Mouse (Mus musculus) CH12.LX (cell line): ENCODE measurements around the gene Olfr1370. TPM values are rescaled to one million over a fixed set of nuclear protein-coding genes. Genes with fewer than 3 reads are reported as not detected.

Experiments used
- DNase-seq: peaks from one replicate; pipeline ENCODE4 v3.0.0-alpha.2; 2013; ENCODE audit errors: extremely low read depth
- H3K27ac ChIP-seq: 2 replicates; pipeline ENCODE4 v1.5.1; 2012; ENCODE audit warnings: low read depth, mild to moderate bottlenecking, control low read depth, moderate library complexity; ENCODE audit not compliant: insufficient read depth
- H3K27me3 ChIP-seq: replicated peaks from 2 replicates; pipeline ENCODE3; 2012; ENCODE audit warnings: inconsistent platforms
- H3K36me3 ChIP-seq, 2 experiments: replicated peaks in 1 of 2; 2 replicates each; pipeline versions ENCODE3 to v1.6.1; 2012; ENCODE audit warnings: inconsistent platforms in 1 of 2, low read length in 1 of 2, mild to moderate bottlenecking in 1 of 2, mixed read lengths in 1 of 2, moderate library complexity in 1 of 2; ENCODE audit not compliant: control insufficient read depth in 1 of 2, insufficient read depth in 1 of 2
- H3K4me1 ChIP-seq, 2 experiments: 2 replicates each; pipeline ENCODE4 v1.6.1; 2012; ENCODE audit warnings: inconsistent platforms in 1 of 2, moderate library complexity in 1 of 2; ENCODE audit not compliant: insufficient read depth in 2 of 2, control insufficient read depth in 1 of 2
- H3K4me2 ChIP-seq: 2 replicates; pipeline ENCODE4 v1.6.1; 2012; ENCODE audit warnings: low read depth, mild to moderate bottlenecking, control low read depth; ENCODE audit not compliant: poor library complexity, insufficient read depth, severe bottlenecking
- H3K4me3 ChIP-seq, 3 experiments: fragments of 150-350 bp in 1 of 3; sonication (generic) in 1 of 3; replicated peaks in 1 of 3; 2 replicates each; pipeline versions ENCODE3 to v1.5.1; 2011 to 2012; ENCODE audit warnings: low read depth in 2 of 3, low read length in 2 of 3, mild to moderate bottlenecking in 2 of 3, moderate library complexity in 2 of 3, control low read depth in 1 of 3, improper control_type of control experiment in 1 of 3, inconsistent platforms in 1 of 3, mixed read lengths in 1 of 3; ENCODE audit not compliant: poor library complexity in 1 of 3
- H3K79me2 ChIP-seq: replicated peaks from 2 replicates; pipeline ENCODE4 v1.6.1; 2012; ENCODE audit warnings: mild to moderate bottlenecking, moderate library complexity; ENCODE audit not compliant: control insufficient read depth, poor library complexity, insufficient read depth, severe bottlenecking; ENCODE audit errors: extremely low read depth
- H3K9ac ChIP-seq: 2 replicates; pipeline ENCODE4 v1.6.1; 2012; ENCODE audit warnings: low read depth, mild to moderate bottlenecking, control low read depth, moderate library complexity; ENCODE audit not compliant: insufficient read depth
- H3K9me3 ChIP-seq: replicated peaks from 2 replicates; pipeline ENCODE3; 2012; ENCODE audit warnings: low read length, inconsistent platforms, mixed read lengths
- BHLHE40 ChIP-seq: IDR thresholded peaks from 2 replicates; pipeline ENCODE4 v1.6.1; 2011; ENCODE audit warnings: mild to moderate bottlenecking, low read depth, low read length, improper control_type of control experiment
- CHD1 ChIP-seq: IDR thresholded peaks from 2 replicates; pipeline ENCODE4 v1.6.1; 2012; ENCODE audit warnings: low read depth, low read length, improper control_type of control experiment, inconsistent platforms
- CHD2 ChIP-seq: IDR thresholded peaks from 2 replicates; pipeline ENCODE4 v1.6.1; 2011; ENCODE audit warnings: low read length, improper control_type of control experiment
- CTCF ChIP-seq, 2 experiments: IDR thresholded peaks in 1 of 2; conservative IDR thresholded peaks in 1 of 2; 2 replicates each; pipeline ENCODE4 v1.5.1; 2011 to 2012; ENCODE audit warnings: low read depth in 2 of 2, low read length in 2 of 2, improper control_type of control experiment in 1 of 2, inconsistent platforms in 1 of 2, mild to moderate bottlenecking in 1 of 2, moderate library complexity in 1 of 2
- ELF1 ChIP-seq: IDR thresholded peaks from 2 replicates; pipeline ENCODE4 v1.6.1; 2014; ENCODE audit warnings: low read depth, mild to moderate bottlenecking, inconsistent platforms, low read length, improper control_type of control experiment
- GABPA ChIP-seq: IDR thresholded peaks from 2 replicates; pipeline ENCODE4 v1.6.1; 2012; ENCODE audit warnings: low read depth, low read length, improper control_type of control experiment, inconsistent platforms; ENCODE audit not compliant: insufficient replicate concordance
- MAZ ChIP-seq: IDR thresholded peaks from 2 replicates; pipeline ENCODE4 v1.6.1; 2012; ENCODE audit warnings: low read depth, mild to moderate bottlenecking, inconsistent platforms, low read length, improper control_type of control experiment, moderate library complexity
- MYC ChIP-seq: IDR thresholded peaks from 2 replicates; pipeline ENCODE4 v1.6.1; 2011; ENCODE audit warnings: low read depth, mild to moderate bottlenecking, improper control_type of control experiment, low read length
- NRF1 ChIP-seq: IDR thresholded peaks from 2 replicates; pipeline ENCODE4 v1.6.1; 2014; ENCODE audit warnings: low read depth, mild to moderate bottlenecking, inconsistent platforms, low read length, improper control_type of control experiment, moderate library complexity
- POLR2A ChIP-seq: IDR thresholded peaks from 2 replicates; pipeline ENCODE4 v1.6.1; 2011; ENCODE audit warnings: low read depth, mild to moderate bottlenecking, improper control_type of control experiment, low read length
- POLR2AphosphoS2 ChIP-seq: IDR thresholded peaks from 2 replicates; pipeline ENCODE4 v1.6.1; 2011; ENCODE audit warnings: low read depth, low read length, improper control_type of control experiment
- RAD21 ChIP-seq: IDR thresholded peaks from 2 replicates; pipeline ENCODE4 v1.6.1; 2011; ENCODE audit warnings: low read depth, mild to moderate bottlenecking, low read length, improper control_type of control experiment, moderate library complexity
- SMC3 ChIP-seq: IDR thresholded peaks from 2 replicates; pipeline ENCODE4 v1.6.1; 2011; ENCODE audit warnings: low read depth, low read length, improper control_type of control experiment
- TCF12 ChIP-seq: IDR thresholded peaks from 2 replicates; pipeline ENCODE4 v1.6.1; 2014; ENCODE audit warnings: low read depth, mild to moderate bottlenecking, inconsistent platforms, low read length, improper control_type of control experiment
- ZC3H11A ChIP-seq: IDR thresholded peaks from 2 replicates; pipeline ENCODE4 v1.6.1; 2012; ENCODE audit warnings: low read depth, mild to moderate bottlenecking, inconsistent platforms, low read length, improper control_type of control experiment
- ZKSCAN1 ChIP-seq: IDR thresholded peaks from 2 replicates; pipeline ENCODE4 v1.6.1; 2012; ENCODE audit warnings: low read depth, inconsistent platforms, low read length, improper control_type of control experiment, borderline replicate concordance
- ZMIZ1 ChIP-seq: IDR thresholded peaks from 2 replicates; pipeline ENCODE4 v1.6.1; 2012; ENCODE audit warnings: low read depth, mild to moderate bottlenecking, inconsistent platforms, low read length, improper control_type of control experiment
- dilution Hi-C: fragments of 300-500 bp; cut with MboI; formaldehyde crosslinking; loops from 2 replicates; pipeline ENCODE4 v1.14.3; 2020; ENCODE audit warnings: low sequenced_read_pairs; ENCODE audit not compliant: extremely low pct_unique_long_range_greater_than_20kb, extremely low pct_ligation_motif_present
- in situ Hi-C: fragments of 300-500 bp; cut with MboI; formaldehyde crosslinking; loops from 3 replicates; pipeline ENCODE4 v1.14.3; 2019; ENCODE audit warnings: low sequenced_read_pairs, low pct_ligation_motif_present, low pct_unique_long_range_greater_than_20kb, mixed read lengths
- polyA plus RNA-seq: library from polyadenylated mRNA; unstranded; fragments of >175 nt; gene quantifications from 2 replicates; pipeline ENCODE4 v1.2.1, GENCODE M21; 2012; ENCODE audit warnings: low read depth; ENCODE audit not compliant: insufficient read length
- total RNA-seq, 2 experiments: library from RNA; depleted of rRNA; stranded (reverse); fragments of 300-350 nt in 1 of 2; fragments of >200 nt in 1 of 2; gene quantifications; 2 replicates each; pipeline ENCODE4 v1.2.3; 2012 to 2014

Gene Olfr1370
- total and polyA plus RNA-seq, 3 experiments = not detected

DNA sequence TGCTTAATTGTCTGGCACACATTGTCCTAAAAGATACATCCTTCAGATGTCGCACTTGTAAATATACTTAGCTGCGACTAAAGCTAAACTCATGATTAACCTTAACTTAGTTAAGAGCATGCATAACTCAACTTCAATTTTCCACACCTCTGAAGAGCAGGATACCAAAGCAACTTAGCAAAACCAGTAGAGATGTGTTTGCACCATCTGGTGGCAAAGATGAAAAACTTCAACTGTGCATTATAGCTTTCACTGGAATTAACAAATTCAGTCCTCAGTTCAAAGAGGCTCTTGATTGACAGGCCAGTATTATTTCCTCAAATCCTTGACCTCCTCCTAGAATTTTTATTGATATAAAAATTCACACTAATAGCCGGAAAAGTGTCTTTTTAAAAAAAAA is 39.7 kb downstream of the Olfr1370 start:
- dilution Hi-C loops (no loop called here), in situ Hi-C loops (no loop called here)
- H3K27me3 ChIP-seq = no peaks in the 10 kb centered on the region
- no peaks in the 10 kb centered on the region for H3K9me3 ChIP-seq
- H3K27ac ChIP-seq = no peak overlapping the region
- no peaks in the 10 kb centered on the region for H3K36me3 ChIP-seq
- no peak overlapping the region for H3K4me2 ChIP-seq
- peak; percentile 5 for DNase-seq
- H3K79me2 ChIP-seq = no peaks in the 10 kb centered on the region
- TF ChIP-seq CHD1 (no peak), MYC (no peak), POLR2A (no peak), RAD21 (peak; percentile 65), ELF1 (no peak), MAZ (no peak), POLR2AphosphoS2 (no peak), CTCF (conservative IDR thresholded peaks at IDR 0.05 in 1 of 2, IDR thresholded peaks at IDR 0.05 in 1 of 2; ENCODE audit: low read depth in 2 of 2, low read length in 2 of 2) (peak in 1 of 2 experiments; percentile 63; a peak in 2 of 4 replicates), ZKSCAN1 (no peak), BHLHE40 (no peak), SMC3 (peak; percentile 52), CHD2 (no peak)
- H3K9ac ChIP-seq = no peak overlapping the region
- no peaks in the 10 kb centered on the region for H3K4me1 ChIP-seq
- no peak overlapping the region for H3K4me3 ChIP-seq

DNA sequence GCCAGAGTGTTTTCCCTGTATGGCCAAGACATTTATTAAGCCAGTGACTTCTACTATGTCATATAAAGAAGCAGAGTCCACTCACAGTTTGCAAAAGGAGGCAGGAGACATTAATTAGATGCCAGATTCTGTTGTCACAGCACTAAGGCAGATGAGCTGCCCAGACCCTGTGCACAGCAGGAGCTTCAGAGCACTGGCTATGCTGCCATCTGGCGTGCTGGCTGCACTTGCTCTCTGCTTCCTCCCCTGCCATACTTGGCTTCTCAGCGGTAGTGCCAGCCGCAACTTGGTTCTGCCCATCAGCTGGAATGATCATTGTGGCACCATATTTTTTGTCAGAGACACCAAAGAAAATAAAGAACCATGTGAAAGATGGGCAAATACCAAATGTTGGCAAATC is 41.6 kb downstream of the Olfr1370 start:
- Histone ChIP-seq H3K27ac (no peak overlapping the region), H3K4me3 (no peak overlapping the region), H3K4me2 (no peak overlapping the region), H3K4me1 (no peaks in the 10 kb centered on the region), H3K9ac (no peak overlapping the region), H3K79me2 (no peaks in the 10 kb centered on the region), H3K36me3 (no peaks in the 10 kb centered on the region), H3K27me3 (no peaks in the 10 kb centered on the region), H3K9me3 (no peaks in the 10 kb centered on the region)
- DNase-seq = no peak
- no peak for TF ChIP-seq ZMIZ1
- TF ChIP-seq CTCF (conservative IDR thresholded peaks at IDR 0.05 in 1 of 2, IDR thresholded peaks at IDR 0.05 in 1 of 2; ENCODE audit: low read depth in 2 of 2, low read length in 2 of 2) = peak in 1 of 2 experiments; percentile 9; a peak in 1 of 4 replicates
- no peak for TF ChIP-seq NRF1
- no peak for TF ChIP-seq ZC3H11A
- no peak for TF ChIP-seq TCF12
- TF ChIP-seq GABPA = no peak
- dilution Hi-C loops (no loop called here), in situ Hi-C loops (no loop called here)
